Mouse (Mus musculus): ENCODE measurements around the gene Cd82. TPM values are rescaled to one million over a fixed set of nuclear protein-coding genes. Genes with fewer than 3 reads are reported as not detected.

Gene Cd82
- polyA plus RNA-seq, 1 experiment, result 181 TPM

DNA sequence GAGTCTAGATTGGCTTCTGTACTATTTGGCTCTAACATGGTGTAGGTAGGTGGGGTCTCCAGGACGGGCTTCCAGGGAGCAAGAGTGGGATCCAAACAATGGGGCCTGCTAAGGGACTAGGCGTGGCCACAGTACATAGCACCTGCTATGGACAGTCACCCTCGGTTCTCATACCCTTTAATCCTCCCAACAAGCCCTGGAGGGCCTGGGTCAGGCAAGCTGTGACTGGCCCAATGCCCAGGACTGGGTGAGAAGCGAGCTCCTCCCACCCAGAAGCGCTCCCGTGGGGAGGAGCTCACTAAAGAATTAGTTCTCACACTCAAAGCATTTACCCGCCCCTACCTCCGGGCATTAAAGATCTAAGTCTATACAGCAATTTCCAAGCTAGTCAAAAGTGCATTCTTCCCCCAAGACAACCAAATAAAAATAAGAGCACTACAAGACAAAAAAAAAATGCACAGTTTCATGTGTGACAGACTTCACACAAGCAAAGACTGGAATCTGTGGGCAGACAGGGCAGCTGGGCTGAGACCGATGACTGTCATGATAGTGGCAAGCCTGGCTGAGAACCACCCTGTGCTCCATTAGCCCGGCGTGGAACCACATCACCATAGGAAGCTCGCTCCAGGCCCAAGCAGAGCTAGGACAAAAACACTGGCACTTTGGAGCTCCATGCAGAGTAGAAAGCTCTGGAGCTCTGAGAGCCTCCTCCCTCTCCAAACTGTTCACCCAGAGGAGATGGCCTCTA is 23.0 kb downstream of the Cd82 start:
- 91% methylated on average over 12 of the region's 12 CpGs for WGBS
- no peaks in the 10 kb centered on the region for H3K27me3 ChIP-seq (ENCODE audit: control insufficient read depth, insufficient read depth, low read length)
- H3K36me3 ChIP-seq (ENCODE audit: control insufficient read depth, insufficient read depth, low read length), result no peaks in the 10 kb centered on the region
- H3K4me1 ChIP-seq (replicated peaks; ENCODE audit: control insufficient read depth, insufficient read depth, low read length), result peaks cover 37% of the 10 kb centered on the region
- no peak for TF ChIP-seq CTCF (IDR thresholded peaks at IDR 0.05; ENCODE audit: borderline replicate concordance, control insufficient read depth, extremely low read depth, insufficient read depth, low read length, poor library complexity)
- TF ChIP-seq POLR2A (IDR thresholded peaks at IDR 0.05; ENCODE audit: control insufficient read depth, extremely low read depth, insufficient read depth, low read length, poor library complexity), result no peak
- H3K27ac ChIP-seq (ENCODE audit: control insufficient read depth, insufficient read depth, low read length), result no peak overlapping the region
- DNase-seq, result no peak
- H3K4me3 ChIP-seq (ENCODE audit: control insufficient read depth, insufficient read depth, low read length), result no peak overlapping the region

DNA sequence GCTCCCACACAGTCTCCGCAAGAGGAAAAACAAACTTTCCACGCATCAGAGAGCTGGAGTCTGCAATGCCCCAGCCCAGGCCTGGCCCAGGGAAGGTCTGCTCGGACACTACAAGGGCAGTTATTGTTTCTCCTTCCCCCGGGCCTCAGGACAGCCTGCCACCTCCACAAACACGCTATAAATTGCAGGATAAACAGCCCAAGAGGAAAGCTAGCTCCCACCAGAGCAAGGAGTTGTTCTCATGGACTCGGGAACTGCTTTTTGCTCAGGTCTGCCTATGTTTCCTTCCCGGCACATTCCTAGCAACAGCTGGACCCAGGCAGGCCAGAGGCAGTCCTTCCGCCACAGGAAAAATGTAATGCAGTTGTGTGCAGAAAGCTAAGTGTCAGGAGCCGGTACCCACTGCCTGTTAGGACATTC is 23.6 kb downstream of the Cd82 start:
- 89% methylated on average over 9 of the region's 9 CpGs for whole genome bisulfite sequencing
- Histone ChIP-seq H3K4me1 (replicated peaks; ENCODE audit: control insufficient read depth, insufficient read depth, low read length) (peaks cover 31% of the 10 kb centered on the region), H3K27ac (ENCODE audit: control insufficient read depth, insufficient read depth, low read length) (no peak overlapping the region), H3K27me3 (ENCODE audit: control insufficient read depth, insufficient read depth, low read length) (no peaks in the 10 kb centered on the region), H3K36me3 (ENCODE audit: control insufficient read depth, insufficient read depth, low read length) (no peaks in the 10 kb centered on the region), H3K4me3 (ENCODE audit: control insufficient read depth, insufficient read depth, low read length) (no peak overlapping the region)
- TF ChIP-seq POLR2A (IDR thresholded peaks at IDR 0.05; ENCODE audit: control insufficient read depth, extremely low read depth, insufficient read depth, low read length, poor library complexity) (no peak), CTCF (IDR thresholded peaks at IDR 0.05; ENCODE audit: borderline replicate concordance, control insufficient read depth, extremely low read depth, insufficient read depth, low read length, poor library complexity) (no peak)
- DNase-seq, result no peak

DNA sequence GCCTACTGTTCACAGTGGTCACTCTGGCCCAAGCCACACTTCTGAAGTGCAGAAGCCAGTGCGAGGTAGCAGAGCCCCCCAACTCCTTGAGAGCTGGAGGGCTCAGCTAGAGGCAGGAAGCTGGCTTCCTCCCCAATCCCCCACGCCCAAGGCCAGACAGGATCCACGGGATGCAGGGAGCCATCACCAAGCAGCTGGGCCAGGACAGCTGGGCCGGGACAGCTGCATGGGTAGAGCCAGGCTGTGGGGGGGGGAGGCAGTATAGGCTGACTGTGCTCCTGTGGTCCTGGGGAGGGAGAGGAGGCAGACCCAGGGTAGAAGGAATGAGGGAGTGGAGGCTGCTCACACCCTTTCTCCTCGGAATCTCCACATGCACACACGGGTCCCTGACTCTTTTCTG is 24.6 kb downstream of the Cd82 start:
- H3K27ac ChIP-seq (ENCODE audit: control insufficient read depth, insufficient read depth, low read length), result no peak overlapping the region
- peaks cover 20% of the 10 kb centered on the region for H3K4me1 ChIP-seq (replicated peaks; ENCODE audit: control insufficient read depth, insufficient read depth, low read length)
- no peak for TF ChIP-seq CTCF (IDR thresholded peaks at IDR 0.05; ENCODE audit: borderline replicate concordance, control insufficient read depth, extremely low read depth, insufficient read depth, low read length, poor library complexity)
- TF ChIP-seq POLR2A (IDR thresholded peaks at IDR 0.05; ENCODE audit: control insufficient read depth, extremely low read depth, insufficient read depth, low read length, poor library complexity), result no peak
- no peak overlapping the region for H3K4me3 ChIP-seq (ENCODE audit: control insufficient read depth, insufficient read depth, low read length)
- H3K36me3 ChIP-seq (ENCODE audit: control insufficient read depth, insufficient read depth, low read length), result no peaks in the 10 kb centered on the region
- 91% methylated on average over 6 of the region's 6 CpGs for WGBS
- DNase-seq, result no peak
- no peaks in the 10 kb centered on the region for H3K27me3 ChIP-seq (ENCODE audit: control insufficient read depth, insufficient read depth, low read length)

DNA sequence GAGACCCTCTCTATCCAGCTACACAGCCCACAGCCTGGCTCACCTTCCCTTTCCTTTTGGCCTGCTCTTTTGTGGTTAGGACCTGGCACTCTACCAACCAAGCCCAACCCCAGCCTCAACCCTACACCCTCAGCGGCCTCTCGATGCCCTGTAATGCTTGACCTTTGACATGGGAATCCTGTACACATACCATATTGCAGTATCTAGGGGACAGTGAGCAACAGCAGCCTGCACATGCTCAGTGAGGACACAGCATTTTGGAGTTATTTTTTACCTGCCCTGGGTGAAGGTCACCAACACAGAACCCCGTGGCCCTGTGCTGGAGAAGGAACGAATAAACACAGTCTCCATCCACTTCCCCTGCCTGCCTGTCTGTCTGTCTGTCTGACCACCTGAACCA is 27.4 kb downstream of the Cd82 start:
- WGBS, result 55% methylated on average over 4 of the region's 4 CpGs
- no peak for DNase-seq

DNA sequence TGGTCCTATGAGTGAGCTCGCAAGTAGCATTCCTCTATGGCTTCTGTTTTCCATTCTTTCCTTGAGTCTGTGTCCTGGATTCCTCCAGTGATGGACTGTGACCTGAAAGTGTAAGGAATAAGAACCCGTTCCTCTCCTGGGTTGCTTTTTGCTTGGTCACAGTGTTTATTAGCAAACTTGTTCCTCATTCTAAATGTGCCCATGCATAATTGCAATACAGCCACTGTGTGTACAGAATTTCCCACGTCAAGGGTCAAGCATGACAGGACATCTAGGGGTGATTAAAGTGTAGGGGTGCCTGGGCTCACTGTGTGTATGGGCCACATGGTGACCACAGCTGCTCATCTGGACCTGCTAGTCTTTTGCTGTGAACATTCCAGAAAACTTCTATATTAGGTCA is 28.0 kb downstream of the Cd82 start:
- no peak overlapping the region for H3K27ac ChIP-seq (ENCODE audit: control insufficient read depth, insufficient read depth, low read length)
- H3K27me3 ChIP-seq (ENCODE audit: control insufficient read depth, insufficient read depth, low read length), result no peaks in the 10 kb centered on the region
- TF ChIP-seq POLR2A (IDR thresholded peaks at IDR 0.05; ENCODE audit: control insufficient read depth, extremely low read depth, insufficient read depth, low read length, poor library complexity), result no peak
- TF ChIP-seq CTCF (IDR thresholded peaks at IDR 0.05; ENCODE audit: borderline replicate concordance, control insufficient read depth, extremely low read depth, insufficient read depth, low read length, poor library complexity), result no peak
- H3K36me3 ChIP-seq (ENCODE audit: control insufficient read depth, insufficient read depth, low read length), result no peaks in the 10 kb centered on the region
- H3K4me1 ChIP-seq (replicated peaks; ENCODE audit: control insufficient read depth, insufficient read depth, low read length), result peaks cover 31% of the 10 kb centered on the region
- no peak overlapping the region for H3K4me3 ChIP-seq (ENCODE audit: control insufficient read depth, insufficient read depth, low read length)
- DNase-seq, result no peak
- whole genome bisulfite sequencing, result 88% methylated on average over 3 of the region's 3 CpGs

More for the DNA sequence above, 27.4 kb downstream of the Cd82 start:
- no peak overlapping the region for H3K27ac ChIP-seq (ENCODE audit: control insufficient read depth, insufficient read depth, low read length)
- no peaks in the 10 kb centered on the region for H3K36me3 ChIP-seq (ENCODE audit: control insufficient read depth, insufficient read depth, low read length)
- H3K4me3 ChIP-seq (ENCODE audit: control insufficient read depth, insufficient read depth, low read length), result no peak overlapping the region
- H3K4me1 ChIP-seq (replicated peaks; ENCODE audit: control insufficient read depth, insufficient read depth, low read length), result peaks cover 27% of the 10 kb centered on the region
- no peaks in the 10 kb centered on the region for H3K27me3 ChIP-seq (ENCODE audit: control insufficient read depth, insufficient read depth, low read length)
- TF ChIP-seq POLR2A (IDR thresholded peaks at IDR 0.05; ENCODE audit: control insufficient read depth, extremely low read depth, insufficient read depth, low read length, poor library complexity) (no peak), CTCF (IDR thresholded peaks at IDR 0.05; ENCODE audit: borderline replicate concordance, control insufficient read depth, extremely low read depth, insufficient read depth, low read length, poor library complexity) (no peak)

DNA sequence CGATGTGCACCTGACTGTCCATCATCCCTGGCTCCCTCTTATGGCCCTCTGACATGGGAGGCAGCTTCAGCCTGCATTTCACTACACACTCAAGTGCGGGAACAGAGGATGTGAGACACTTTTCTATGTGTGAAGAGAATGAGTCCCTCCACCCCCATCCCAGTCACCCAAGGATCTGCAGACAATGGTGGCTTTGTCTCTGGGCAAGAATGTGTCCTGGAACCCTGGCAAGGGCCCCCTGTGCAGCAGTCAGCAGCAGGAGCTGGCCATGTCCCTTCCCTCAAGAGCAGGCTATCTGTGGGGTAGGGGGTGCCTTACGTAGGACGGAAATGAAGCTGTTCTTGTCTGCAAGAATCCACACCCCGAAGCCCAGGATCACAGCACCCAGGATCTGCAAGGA is 29.4 kb downstream of the Cd82 start:
- no peak for DNase-seq
- 96% methylated on average over 5 of the region's 5 CpGs for WGBS
- no peaks in the 10 kb centered on the region for H3K36me3 ChIP-seq (ENCODE audit: control insufficient read depth, insufficient read depth, low read length)
- TF ChIP-seq CTCF (IDR thresholded peaks at IDR 0.05; ENCODE audit: borderline replicate concordance, control insufficient read depth, extremely low read depth, insufficient read depth, low read length, poor library complexity), result no peak
- no peak for TF ChIP-seq POLR2A (IDR thresholded peaks at IDR 0.05; ENCODE audit: control insufficient read depth, extremely low read depth, insufficient read depth, low read length, poor library complexity)
- no peak overlapping the region for H3K27ac ChIP-seq (ENCODE audit: control insufficient read depth, insufficient read depth, low read length)
- H3K4me1 ChIP-seq (replicated peaks; ENCODE audit: control insufficient read depth, insufficient read depth, low read length), result peaks cover 39% of the 10 kb centered on the region
- H3K27me3 ChIP-seq (ENCODE audit: control insufficient read depth, insufficient read depth, low read length), result no peaks in the 10 kb centered on the region
- H3K4me3 ChIP-seq (ENCODE audit: control insufficient read depth, insufficient read depth, low read length), result no peak overlapping the region
